Mouse (Mus musculus) E14TG2a.4 (cell line): ENCODE results near the gene Myof.

Experiments used
- H3K27me3 ChIP-seq: 2 replicates; pipeline ENCODE4 v1.6.1; 2014; ENCODE audit warnings: low read length, control low read depth; ENCODE audit not compliant: insufficient read depth
- H3K36me3 ChIP-seq: 2 replicates; pipeline ENCODE4 v1.6.1; 2014; ENCODE audit warnings: low read length, control low read depth; ENCODE audit not compliant: insufficient read depth
- H3K4me1 ChIP-seq: replicated peaks from 2 replicates; pipeline ENCODE4 v1.6.1; 2014; ENCODE audit warnings: low read depth, low read length, control low read depth
- H3K4me3 ChIP-seq: replicated peaks from 2 replicates; pipeline ENCODE4 v1.5.1; 2014; ENCODE audit warnings: mild to moderate bottlenecking, low read length
- H3K9me3 ChIP-seq: 2 replicates; pipeline ENCODE4 v1.6.1; 2014; ENCODE audit warnings: low read length, control low read depth
- CTCF ChIP-seq: conservative IDR thresholded peaks from 2 replicates; pipeline ENCODE4 v1.5.1; 2014; ENCODE audit warnings: low read length
- NANOG ChIP-seq: IDR thresholded peaks from 2 replicates; pipeline ENCODE4 v1.6.1; 2014; ENCODE audit warnings: borderline replicate concordance, low read length, mixed read lengths
- POU5F1 ChIP-seq: IDR thresholded peaks from 2 replicates; pipeline ENCODE4 v1.6.1; 2014; ENCODE audit warnings: low read length, borderline replicate concordance

Myof gene

GRCm38 (mm10) chr19:37912501-37912900, 130.9 kb downstream of the Myof start:
- TF ChIP-seq CTCF (no peak), NANOG (no peak), POU5F1 (no peak)
- no peaks in the 10 kb centered on the region for H3K27me3 ChIP-seq
- H3K36me3 ChIP-seq: peaks cover 48% of the 10 kb centered on the region
- H3K4me1 ChIP-seq: peaks cover 16% of the 10 kb centered on the region
- peaks cover 23% of the 10 kb centered on the region for H3K9me3 ChIP-seq
- H3K4me3 ChIP-seq: no peak overlapping the region

GRCm38 (mm10) chr19:37909830-37910261, 133.5 kb downstream of the Myof start:
- TF ChIP-seq NANOG: no peak
- no peak for TF ChIP-seq POU5F1
- no peak for TF ChIP-seq CTCF

GRCm38 (mm10) chr19:37907451-37908320, 135.7 kb downstream of the Myof start:
- Histone ChIP-seq H3K9me3 (peaks cover 15% of the 10 kb centered on the region), H3K27me3 (no peaks in the 10 kb centered on the region), H3K4me1 (peaks cover 10% of the 10 kb centered on the region), H3K4me3 (no peak overlapping the region), H3K36me3 (peaks cover 52% of the 10 kb centered on the region)
- TF ChIP-seq CTCF: no peak

More at GRCm38 (mm10) chr19:37909830-37910261, 133.5 kb downstream of the Myof start:
- H3K4me3 ChIP-seq: no peak overlapping the region
- no peaks in the 10 kb centered on the region for H3K27me3 ChIP-seq
- H3K4me1 ChIP-seq: peaks cover 19% of the 10 kb centered on the region
- peaks cover 43% of the 10 kb centered on the region for H3K36me3 ChIP-seq
- peaks cover 15% of the 10 kb centered on the region for H3K9me3 ChIP-seq

- no peaks in the 10 kb centered on the region for H3K27me3 ChIP-seq
- no peak for TF ChIP-seq NANOG
- no peak for TF ChIP-seq POU5F1
- TF ChIP-seq CTCF: no peak
- H3K9me3 ChIP-seq: peaks cover 15% of the 10 kb centered on the region
- peaks cover 3% of the 10 kb centered on the region; the same call in 1 of the 2 replicates for H3K4me1 ChIP-seq
- H3K4me3 ChIP-seq: no peak overlapping the region
- H3K36me3 ChIP-seq: peaks cover 55% of the 10 kb centered on the region
Measured at GRCm38 (mm10) chr19:37906916-37907315, 136.5 kb downstream of the Myof start.

GRCm38 (mm10) chr19:37896081-37896480, 147.3 kb downstream of the Myof start:
- H3K4me1 ChIP-seq: 0 out of 2 replicates have a peak, but pooled peaks cover 2% of the 10 kb centered on the region
- no peak for TF ChIP-seq NANOG
- TF ChIP-seq CTCF: no peak
- no peaks in the 10 kb centered on the region for H3K9me3 ChIP-seq
- 0 out of 2 replicates have a peak, but pooled peaks cover 8% of the 10 kb centered on the region for H3K27me3 ChIP-seq
- no peak overlapping the region for H3K4me3 ChIP-seq
- H3K36me3 ChIP-seq: peaks cover 15% of the 10 kb centered on the region

GRCm38 (mm10) chr19:37891006-37891405, 152.4 kb downstream of the Myof start:
- Histone ChIP-seq H3K36me3 (no peaks in the 10 kb centered on the region), H3K4me3 (no peak overlapping the region), H3K4me1 (peaks cover 19% of the 10 kb centered on the region), H3K9me3 (no peaks in the 10 kb centered on the region), H3K27me3 (peaks cover 30% of the 10 kb centered on the region)
- TF ChIP-seq NANOG (no peak), CTCF (no peak), POU5F1 (no peak)

GRCm38 (mm10) chr19:37886355-37887120, 156.8 kb downstream of the Myof start:
- Histone ChIP-seq H3K4me1 (peaks cover 63% of the 10 kb centered on the region), H3K36me3 (no peaks in the 10 kb centered on the region), H3K4me3 (peak overlapping the region; percentile 52; the same call in 1 of the 2 replicates), H3K27me3 (peaks cover 65% of the 10 kb centered on the region), H3K9me3 (peaks cover 18% of the 10 kb centered on the region; the same call in 1 of the 2 replicates)
- no peak for TF ChIP-seq NANOG
- no peak for TF ChIP-seq POU5F1
- peak; percentile 51 for TF ChIP-seq CTCF

- Histone ChIP-seq H3K9me3 (peaks cover 24% of the 10 kb centered on the region; the same call in 1 of the 2 replicates), H3K4me1 (peaks cover 92% of the 10 kb centered on the region), H3K27me3 (peaks cover 80% of the 10 kb centered on the region), H3K36me3 (no peaks in the 10 kb centered on the region), H3K4me3 (no peak overlapping the region)
- TF ChIP-seq POU5F1: peak; percentile 89
- TF ChIP-seq CTCF: no peak
- TF ChIP-seq NANOG: peak; percentile 91
Measured at GRCm38 (mm10) chr19:37881431-37882081, 161.8 kb downstream of the Myof start.
